Mouse (Mus musculus): ENCODE data around the gene Nabp2. TPM values are rescaled to one million over a fixed set of nuclear protein-coding genes. Genes with fewer than 3 reads are reported as not detected.

The Nabp2 gene
- polyA plus RNA-seq, 1 experiment from 2014 or later, result 133 TPM

GRCm38 (mm10) chr10:128442718-128443117 lies 31.4 kb upstream of the Nabp2 start:
- 91% methylated on average over 1 of the region's 1 CpGs for WGBS
- H3K27ac ChIP-seq (replicated peaks), result no peak overlapping the region
- ATAC-seq (ENCODE audit: low FRiP score), result no peak
- no peaks in the 10 kb centered on the region for H3K9me3 ChIP-seq (replicated peaks)
- H3K9ac ChIP-seq (replicated peaks), result no peak overlapping the region
- H3K36me3 ChIP-seq, result peaks cover 43% of the 10 kb centered on the region
- H3K27me3 ChIP-seq (replicated peaks), result no peaks in the 10 kb centered on the region
- H3K4me3 ChIP-seq (replicated peaks), result no peak overlapping the region
- no peaks in the 10 kb centered on the region for H3K4me1 ChIP-seq
- no peak overlapping the region for H3K4me2 ChIP-seq

- H3K4me2 ChIP-seq, result no peak overlapping the region
- H3K4me3 ChIP-seq (replicated peaks), result no peak overlapping the region
- no peak overlapping the region for H3K27ac ChIP-seq (replicated peaks)
- WGBS, result 82% methylated on average over 10 of the region's 10 CpGs
- H3K9me3 ChIP-seq (replicated peaks), result no peaks in the 10 kb centered on the region
- ATAC-seq (ENCODE audit: low FRiP score), result no peak
- no peaks in the 10 kb centered on the region for H3K27me3 ChIP-seq (replicated peaks)
- peaks cover 53% of the 10 kb centered on the region for H3K36me3 ChIP-seq
- H3K9ac ChIP-seq (replicated peaks), result no peak overlapping the region
- H3K4me1 ChIP-seq, result no peaks in the 10 kb centered on the region
These were observed 30.2 kb upstream of the Nabp2 start for GRCm38 (mm10) chr10:128441324-128442119.

GRCm38 (mm10) chr10:128440407-128440806 lies 29.1 kb upstream of the Nabp2 start:
- H3K9ac ChIP-seq (replicated peaks), result no peak overlapping the region
- H3K4me2 ChIP-seq, result no peak overlapping the region
- peaks cover 64% of the 10 kb centered on the region for H3K36me3 ChIP-seq
- no peaks in the 10 kb centered on the region for H3K9me3 ChIP-seq (replicated peaks)
- H3K27ac ChIP-seq (replicated peaks), result no peak overlapping the region
- WGBS, result 67% methylated on average over 10 of the region's 10 CpGs
- no peak for ATAC-seq (ENCODE audit: low FRiP score)
- H3K27me3 ChIP-seq (replicated peaks), result no peaks in the 10 kb centered on the region
- no peak overlapping the region for H3K4me3 ChIP-seq (replicated peaks)
- H3K4me1 ChIP-seq, result 0 out of 2 replicates have a peak, but pooled peaks cover 3% of the 10 kb centered on the region

- 85% methylated on average over 10 of the region's 10 CpGs for WGBS
- Histone ChIP-seq H3K4me3 (replicated peaks) (no peak overlapping the region), H3K36me3 (peaks cover 68% of the 10 kb centered on the region), H3K4me2 (no peak overlapping the region), H3K4me1 (0 out of 2 replicates have a peak, but pooled peaks cover 7% of the 10 kb centered on the region), H3K9ac (replicated peaks) (no peak overlapping the region), H3K27me3 (replicated peaks) (no peaks in the 10 kb centered on the region), H3K9me3 (replicated peaks) (no peaks in the 10 kb centered on the region), H3K27ac (replicated peaks) (no peak overlapping the region)
- ATAC-seq (ENCODE audit: low FRiP score), result no peak
These were observed 27.5 kb upstream of the Nabp2 start for GRCm38 (mm10) chr10:128438675-128439279.

DNA sequence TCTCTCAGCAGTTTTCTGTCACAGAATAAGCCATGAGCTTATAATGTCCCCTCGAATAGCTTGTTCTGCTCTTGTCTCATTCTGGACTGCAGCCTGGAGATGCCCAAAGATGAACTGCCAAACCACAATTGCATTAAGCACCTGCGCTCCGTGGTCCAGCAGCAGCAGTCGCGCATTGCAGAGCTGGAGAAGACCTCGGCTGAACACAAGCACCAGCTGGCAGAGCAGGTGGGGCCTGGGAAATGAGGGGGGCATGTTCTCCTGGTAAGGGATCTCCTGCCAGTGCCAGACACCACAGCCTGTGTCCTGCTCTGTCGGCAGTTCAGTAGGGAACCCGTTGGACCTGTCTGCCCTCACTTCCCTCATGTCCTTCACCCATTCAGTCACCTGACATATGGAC lies 25.1 kb upstream of the Nabp2 start:
- Histone ChIP-seq H3K9ac (replicated peaks) (no peak overlapping the region), H3K4me3 (replicated peaks) (no peak overlapping the region), H3K27ac (replicated peaks) (0 out of 2 replicates have a peak overlapping the region, but pooled peaks have one; percentile 10), H3K36me3 (peaks cover 67% of the 10 kb centered on the region), H3K4me1 (0 out of 2 replicates have a peak, but pooled peaks cover 7% of the 10 kb centered on the region), H3K9me3 (replicated peaks) (no peaks in the 10 kb centered on the region), H3K4me2 (no peak overlapping the region), H3K27me3 (replicated peaks) (no peaks in the 10 kb centered on the region)
- WGBS, result 82% methylated on average over 8 of the region's 8 CpGs
- ATAC-seq (ENCODE audit: low FRiP score), result no peak

- H3K27ac ChIP-seq (replicated peaks), result peak overlapping the region; percentile 10; the same call in 1 of the 2 replicates
- peaks cover 67% of the 10 kb centered on the region for H3K36me3 ChIP-seq
- no peak overlapping the region for H3K4me2 ChIP-seq
- H3K27me3 ChIP-seq (replicated peaks), result no peaks in the 10 kb centered on the region
- 0 out of 2 replicates have a peak, but pooled peaks cover 7% of the 10 kb centered on the region for H3K4me1 ChIP-seq
- no peak overlapping the region for H3K9ac ChIP-seq (replicated peaks)
- H3K9me3 ChIP-seq (replicated peaks), result no peaks in the 10 kb centered on the region
- ATAC-seq (ENCODE audit: low FRiP score), result no peak
- H3K4me3 ChIP-seq (replicated peaks), result no peak overlapping the region
- 74% methylated on average over 5 of the region's 5 CpGs for WGBS
These were observed 24.6 kb upstream of the Nabp2 start for GRCm38 (mm10) chr10:128435873-128436272.

- WGBS, result 67% methylated on average over 17 of the region's 17 CpGs
- H3K36me3 ChIP-seq, result peaks cover 65% of the 10 kb centered on the region
- no peaks in the 10 kb centered on the region for H3K27me3 ChIP-seq (replicated peaks)
- ATAC-seq (ENCODE audit: low FRiP score), result no peak
- peak overlapping the region; percentile 33; the same call in 1 of the 2 replicates for H3K27ac ChIP-seq (replicated peaks)
- H3K4me3 ChIP-seq (replicated peaks), result no peak overlapping the region
- 0 out of 2 replicates have a peak, but pooled peaks cover 7% of the 10 kb centered on the region for H3K4me1 ChIP-seq
- no peak overlapping the region for H3K9ac ChIP-seq (replicated peaks)
- H3K4me2 ChIP-seq, result no peak overlapping the region
- H3K9me3 ChIP-seq (replicated peaks), result no peaks in the 10 kb centered on the region
These were observed 24.0 kb upstream of the Nabp2 start for GRCm38 (mm10) chr10:128435186-128435823.

GRCm38 (mm10) chr10:128434681-128435080 lies 23.4 kb upstream of the Nabp2 start:
- Histone ChIP-seq H3K4me3 (replicated peaks) (no peak overlapping the region), H3K4me2 (no peak overlapping the region), H3K4me1 (0 out of 2 replicates have a peak, but pooled peaks cover 7% of the 10 kb centered on the region), H3K27me3 (replicated peaks) (no peaks in the 10 kb centered on the region), H3K9me3 (replicated peaks) (no peaks in the 10 kb centered on the region), H3K27ac (replicated peaks) (0 out of 2 replicates have a peak overlapping the region, but pooled peaks have one; percentile 33), H3K9ac (replicated peaks) (no peak overlapping the region), H3K36me3 (peaks cover 65% of the 10 kb centered on the region)
- 89% methylated on average over 10 of the region's 10 CpGs for WGBS
- no peak for ATAC-seq (ENCODE audit: low FRiP score)

- H3K27me3 ChIP-seq (replicated peaks), result no peaks in the 10 kb centered on the region
- 0 out of 2 replicates have a peak, but pooled peaks cover 7% of the 10 kb centered on the region for H3K4me1 ChIP-seq
- no peak overlapping the region for H3K9ac ChIP-seq (replicated peaks)
- no peak overlapping the region for H3K4me2 ChIP-seq
- H3K9me3 ChIP-seq (replicated peaks), result no peaks in the 10 kb centered on the region
- H3K36me3 ChIP-seq, result peaks cover 66% of the 10 kb centered on the region
- H3K4me3 ChIP-seq (replicated peaks), result no peak overlapping the region
- no peak overlapping the region for H3K27ac ChIP-seq (replicated peaks)
- no peak for ATAC-seq (ENCODE audit: low FRiP score)
- 96% methylated on average over 2 of the region's 2 CpGs for WGBS
These were observed 22.1 kb upstream of the Nabp2 start for GRCm38 (mm10) chr10:128433417-128433816.

DNA sequence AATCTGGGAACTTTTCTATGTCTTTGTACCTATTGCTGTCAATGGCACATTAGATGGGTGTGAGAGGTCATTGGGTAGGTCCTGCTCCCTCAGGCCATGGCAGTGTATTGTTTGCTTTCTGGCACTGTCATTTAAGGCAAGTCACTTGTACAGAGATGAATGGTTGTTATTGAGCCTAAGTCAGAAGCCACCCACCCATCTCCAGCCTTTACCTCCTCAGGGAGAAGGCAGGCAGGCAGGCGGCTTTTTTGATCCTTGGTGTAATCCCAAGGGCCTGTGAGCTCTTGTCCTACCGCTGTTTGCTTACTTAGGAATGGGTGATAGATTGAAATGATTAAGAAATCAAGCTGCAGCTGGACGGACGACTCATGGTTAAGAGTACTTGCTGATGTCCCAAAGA lies 18.2 kb upstream of the Nabp2 start:
- Histone ChIP-seq H3K9me3 (replicated peaks) (no peaks in the 10 kb centered on the region), H3K9ac (replicated peaks) (no peak overlapping the region), H3K4me2 (no peak overlapping the region), H3K27me3 (replicated peaks) (no peaks in the 10 kb centered on the region), H3K27ac (replicated peaks) (no peak overlapping the region), H3K36me3 (peaks cover 54% of the 10 kb centered on the region), H3K4me1 (no peaks in the 10 kb centered on the region), H3K4me3 (replicated peaks) (no peak overlapping the region)
- ATAC-seq (ENCODE audit: low FRiP score), result no peak
- 79% methylated on average over 4 of the region's 4 CpGs for WGBS

GRCm38 (mm10) chr10:128429052-128429451 lies 17.8 kb upstream of the Nabp2 start:
- Histone ChIP-seq H3K9ac (replicated peaks) (no peak overlapping the region), H3K36me3 (peaks cover 56% of the 10 kb centered on the region), H3K27ac (replicated peaks) (no peak overlapping the region), H3K27me3 (replicated peaks) (no peaks in the 10 kb centered on the region), H3K9me3 (replicated peaks) (no peaks in the 10 kb centered on the region), H3K4me2 (no peak overlapping the region), H3K4me1 (no peaks in the 10 kb centered on the region), H3K4me3 (replicated peaks) (no peak overlapping the region)
- ATAC-seq (ENCODE audit: low FRiP score), result no peak
- 93% methylated on average over 5 of the region's 5 CpGs for WGBS

Data from neural tube, embryonic 15.5 days (tissue).